Mouse (Mus musculus): ENCODE data around the gene Zfp473. TPM values are rescaled to one million over a fixed set of nuclear protein-coding genes. Genes with fewer than 3 reads are reported as not detected.

The Zfp473 gene
- polyA plus RNA-seq, 1 experiment from 2014 or later: 3.6 TPM

GRCm38 (mm10) chr7:44707169-44707675 is 43.6 kb downstream of the Zfp473 start:
- Histone ChIP-seq H3K36me3 (no peaks in the 10 kb centered on the region), H3K4me3 (no peak overlapping the region), H3K27ac (replicated peaks) (no peak overlapping the region), H3K27me3 (ENCODE audit: low read depth, poor library complexity, severe bottlenecking) (no peaks in the 10 kb centered on the region), H3K9me3 (replicated peaks) (no peaks in the 10 kb centered on the region), H3K4me1 (peaks cover 1% of the 10 kb centered on the region; the same call in 1 of the 2 replicates)
- DNase-seq (ENCODE audit: low spot score): no peak
- WGBS: 88% methylated on average over 5 of the region's 5 CpGs

GRCm38 (mm10) chr7:44706322-44706721 is 44.5 kb downstream of the Zfp473 start:
- no peak overlapping the region for H3K4me3 ChIP-seq
- H3K36me3 ChIP-seq: no peaks in the 10 kb centered on the region
- no peak for DNase-seq (ENCODE audit: low spot score)
- no peaks in the 10 kb centered on the region for H3K27me3 ChIP-seq (ENCODE audit: low read depth, poor library complexity, severe bottlenecking)
- H3K9me3 ChIP-seq (replicated peaks): no peaks in the 10 kb centered on the region
- peaks cover 7% of the 10 kb centered on the region; the same call in 1 of the 2 replicates for H3K4me1 ChIP-seq
- H3K27ac ChIP-seq (replicated peaks): no peak overlapping the region

DNA sequence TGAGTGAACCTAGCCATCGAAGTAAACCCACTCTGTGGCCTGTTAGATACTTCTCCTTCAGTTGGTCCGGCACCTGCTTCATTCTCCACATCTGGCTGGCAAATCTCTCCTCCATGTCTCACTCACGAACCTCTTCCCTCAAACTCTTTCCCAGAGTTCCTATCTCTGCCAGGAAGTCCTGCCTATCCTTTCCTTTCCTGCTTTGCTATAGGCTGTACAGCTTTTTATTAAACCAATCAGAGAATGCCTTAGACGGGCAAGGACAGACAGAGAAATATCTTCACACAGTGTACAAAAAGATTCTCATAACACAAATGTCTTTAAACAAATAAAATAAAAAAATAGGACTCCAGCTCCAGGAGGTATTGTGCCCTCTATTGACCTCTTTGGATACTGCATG is 45.8 kb downstream of the Zfp473 start:
- Histone ChIP-seq H3K27me3 (ENCODE audit: low read depth, poor library complexity, severe bottlenecking) (no peaks in the 10 kb centered on the region), H3K4me1 (peaks cover 7% of the 10 kb centered on the region; the same call in 1 of the 2 replicates), H3K27ac (replicated peaks) (no peak overlapping the region), H3K4me3 (no peak overlapping the region), H3K36me3 (no peaks in the 10 kb centered on the region), H3K9me3 (replicated peaks) (no peaks in the 10 kb centered on the region)
- WGBS: 88% methylated on average over 4 of the region's 4 CpGs
- no peak for DNase-seq (ENCODE audit: low spot score)

GRCm38 (mm10) chr7:44704363-44704762 is 46.5 kb downstream of the Zfp473 start:
- no peak for DNase-seq (ENCODE audit: low spot score)
- 62% methylated on average over 3 of the region's 3 CpGs for WGBS

DNA sequence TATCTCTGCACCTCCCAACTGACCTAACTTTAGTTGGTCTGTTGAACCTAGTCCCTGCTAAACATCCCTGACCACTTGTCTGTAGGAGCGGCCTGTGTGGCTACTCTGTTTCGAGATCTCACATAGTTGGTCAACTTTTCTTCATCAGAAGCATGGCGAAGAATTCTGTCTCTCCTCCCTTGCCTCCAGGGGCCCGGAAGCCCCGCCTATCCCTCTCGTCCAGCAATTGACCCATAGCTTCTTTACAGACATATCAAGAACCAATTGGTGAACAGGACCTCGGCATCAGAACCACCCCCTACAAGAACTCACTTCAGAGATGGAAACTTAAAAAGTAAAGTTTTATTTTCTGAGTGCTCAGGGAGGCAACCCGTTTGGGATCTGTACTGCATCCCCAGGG is 47.9 kb downstream of the Zfp473 start:
- peaks cover 4% of the 10 kb centered on the region; the same call in 1 of the 2 replicates for H3K27me3 ChIP-seq (ENCODE audit: low read depth, poor library complexity, severe bottlenecking)
- no peaks in the 10 kb centered on the region for H3K9me3 ChIP-seq (replicated peaks)
- H3K36me3 ChIP-seq: no peaks in the 10 kb centered on the region
- H3K4me1 ChIP-seq: peaks cover 7% of the 10 kb centered on the region; the same call in 1 of the 2 replicates
- H3K4me3 ChIP-seq: no peak overlapping the region
- no peak overlapping the region for H3K27ac ChIP-seq (replicated peaks)
- WGBS: 78% methylated on average over 8 of the region's 8 CpGs
- DNase-seq (ENCODE audit: low spot score): no peak

More at GRCm38 (mm10) chr7:44704363-44704762, 46.5 kb downstream of the Zfp473 start:
- Histone ChIP-seq H3K36me3 (no peaks in the 10 kb centered on the region), H3K27me3 (ENCODE audit: low read depth, poor library complexity, severe bottlenecking) (no peaks in the 10 kb centered on the region), H3K4me1 (peaks cover 7% of the 10 kb centered on the region; the same call in 1 of the 2 replicates), H3K27ac (replicated peaks) (no peak overlapping the region), H3K4me3 (no peak overlapping the region), H3K9me3 (replicated peaks) (no peaks in the 10 kb centered on the region)

GRCm38 (mm10) chr7:44701921-44702320 is 48.9 kb downstream of the Zfp473 start:
- H3K9me3 ChIP-seq (replicated peaks): no peaks in the 10 kb centered on the region
- peaks cover 16% of the 10 kb centered on the region for H3K4me1 ChIP-seq
- peak; percentile 44 for DNase-seq (ENCODE audit: low spot score)
- H3K27ac ChIP-seq (replicated peaks): no peak overlapping the region
- H3K36me3 ChIP-seq: no peaks in the 10 kb centered on the region
- H3K4me3 ChIP-seq: no peak overlapping the region
- H3K27me3 ChIP-seq (ENCODE audit: low read depth, poor library complexity, severe bottlenecking): peaks cover 13% of the 10 kb centered on the region
- WGBS: 6% methylated on average over 6 of the region's 6 CpGs

GRCm38 (mm10) chr7:44697980-44698379 is 52.9 kb downstream of the Zfp473 start:
- Histone ChIP-seq H3K27ac (replicated peaks) (no peak overlapping the region), H3K36me3 (no peaks in the 10 kb centered on the region), H3K9me3 (replicated peaks) (no peaks in the 10 kb centered on the region), H3K27me3 (ENCODE audit: low read depth, poor library complexity, severe bottlenecking) (peaks cover 19% of the 10 kb centered on the region), H3K4me3 (no peak overlapping the region), H3K4me1 (peaks cover 17% of the 10 kb centered on the region)
- 69% methylated on average over 7 of the region's 7 CpGs for WGBS
- DNase-seq (ENCODE audit: low spot score): no peak

GRCm38 (mm10) chr7:44697191-44697710 is 53.6 kb downstream of the Zfp473 start:
- peaks cover 16% of the 10 kb centered on the region for H3K4me1 ChIP-seq
- H3K27ac ChIP-seq (replicated peaks): no peak overlapping the region
- peaks cover 19% of the 10 kb centered on the region for H3K27me3 ChIP-seq (ENCODE audit: low read depth, poor library complexity, severe bottlenecking)
- H3K36me3 ChIP-seq: no peaks in the 10 kb centered on the region
- no peaks in the 10 kb centered on the region for H3K9me3 ChIP-seq (replicated peaks)
- 22% methylated on average over 20 of the region's 20 CpGs for WGBS
- DNase-seq (ENCODE audit: low spot score): peak; percentile 13
- H3K4me3 ChIP-seq: peak overlapping the region; percentile 1; the same call in 1 of the 2 replicates

DNA sequence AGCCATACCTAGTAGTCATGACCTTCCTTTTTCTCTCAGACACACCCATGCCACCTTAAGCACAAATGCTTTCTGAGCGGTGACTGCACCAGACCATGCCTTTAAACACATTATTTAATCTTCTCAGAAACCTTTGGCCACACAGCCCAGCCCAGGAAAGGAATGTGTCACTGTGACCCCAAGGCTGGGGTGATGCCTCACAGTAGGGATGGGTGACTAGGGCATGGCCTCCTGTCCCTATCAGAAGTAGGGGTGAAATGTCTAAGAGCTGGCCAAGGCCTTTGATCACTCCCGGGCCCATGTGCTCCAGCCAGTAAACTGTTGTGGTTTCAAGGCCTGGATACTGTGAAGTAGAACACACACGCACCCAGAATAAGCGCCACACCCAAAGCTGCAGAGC is 55.6 kb downstream of the Zfp473 start:
- WGBS: 90% methylated on average over 4 of the region's 4 CpGs
- Histone ChIP-seq H3K27ac (replicated peaks) (no peak overlapping the region), H3K9me3 (replicated peaks) (no peaks in the 10 kb centered on the region), H3K36me3 (no peaks in the 10 kb centered on the region), H3K4me3 (no peak overlapping the region), H3K27me3 (ENCODE audit: low read depth, poor library complexity, severe bottlenecking) (peaks cover 19% of the 10 kb centered on the region), H3K4me1 (peaks cover 13% of the 10 kb centered on the region)
- DNase-seq (ENCODE audit: low spot score): no peak

GRCm38 (mm10) chr7:44693427-44694175 is 57.2 kb downstream of the Zfp473 start:
- peaks cover 13% of the 10 kb centered on the region for H3K4me1 ChIP-seq
- H3K4me3 ChIP-seq: no peak overlapping the region
- peaks cover 17% of the 10 kb centered on the region for H3K27me3 ChIP-seq (ENCODE audit: low read depth, poor library complexity, severe bottlenecking)
- H3K36me3 ChIP-seq: no peaks in the 10 kb centered on the region
- H3K9me3 ChIP-seq (replicated peaks): no peaks in the 10 kb centered on the region
- H3K27ac ChIP-seq (replicated peaks): no peak overlapping the region
- DNase-seq (ENCODE audit: low spot score): no peak
- 79% methylated on average over 10 of the region's 10 CpGs for WGBS

DNA sequence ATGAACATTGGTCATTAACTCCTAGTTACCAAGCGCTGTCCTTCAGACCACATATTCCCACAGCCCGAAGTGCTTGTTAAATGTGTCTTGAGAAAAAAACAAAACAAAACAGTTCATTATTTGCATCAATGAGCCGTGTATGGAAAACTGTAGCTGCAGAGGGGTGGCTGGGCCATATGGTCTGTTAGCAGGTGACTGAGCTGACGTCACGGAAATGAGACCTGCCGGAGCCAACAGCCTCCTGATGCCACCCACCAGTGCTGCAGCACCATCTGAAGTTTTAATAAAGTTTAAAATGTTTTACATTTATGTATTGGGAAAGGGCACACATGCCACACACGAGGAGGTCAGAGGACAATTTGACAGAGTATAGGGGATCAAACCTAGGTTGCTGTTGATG is 61.5 kb downstream of the Zfp473 start:
- no peaks in the 10 kb centered on the region for H3K27me3 ChIP-seq (ENCODE audit: low read depth, poor library complexity, severe bottlenecking)
- 90% methylated on average over 7 of the region's 7 CpGs for WGBS
- H3K36me3 ChIP-seq: no peaks in the 10 kb centered on the region
- H3K4me3 ChIP-seq: no peak overlapping the region
- no peak overlapping the region for H3K27ac ChIP-seq (replicated peaks)
- 0 out of 2 replicates have a peak, but pooled peaks cover 3% of the 10 kb centered on the region for H3K4me1 ChIP-seq
- H3K9me3 ChIP-seq (replicated peaks): no peaks in the 10 kb centered on the region
- no peak for DNase-seq (ENCODE audit: low spot score)

DNA sequence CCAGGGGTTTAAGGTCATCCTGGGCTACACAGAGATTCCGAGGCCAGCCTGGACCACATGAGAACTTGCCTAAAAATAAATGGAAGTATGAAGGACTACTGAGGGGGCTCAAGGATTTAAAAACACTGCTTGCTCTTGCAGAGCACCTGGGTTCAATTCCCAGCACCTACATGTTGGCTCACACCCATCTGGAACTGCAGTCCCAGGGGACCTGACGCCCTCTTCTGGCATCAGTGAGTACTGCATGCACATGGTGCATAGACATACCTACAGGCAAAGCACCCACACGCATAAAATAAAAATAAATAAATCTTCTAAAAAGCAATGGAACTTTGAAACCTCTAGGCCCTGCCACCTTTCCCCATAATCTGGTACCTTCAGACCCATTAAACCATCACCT is 62.0 kb downstream of the Zfp473 start:
- Histone ChIP-seq H3K4me1 (0 out of 2 replicates have a peak, but pooled peaks cover 3% of the 10 kb centered on the region), H3K9me3 (replicated peaks) (no peaks in the 10 kb centered on the region), H3K4me3 (no peak overlapping the region), H3K27ac (replicated peaks) (no peak overlapping the region), H3K36me3 (no peaks in the 10 kb centered on the region), H3K27me3 (ENCODE audit: low read depth, poor library complexity, severe bottlenecking) (no peaks in the 10 kb centered on the region)
- no peak for DNase-seq (ENCODE audit: low spot score)
- 69% methylated on average over 3 of the region's 3 CpGs for WGBS

Measured in midbrain, embryonic 10.5 days (tissue).